Mouse (Mus musculus): ENCODE measurements at regions not wholly inside any gene's neighbourhood (a gene's known extent, or its start where the extent isn't known, plus 50 kb on each side); places are given as distances from the start of the nearest gene placed in this dataset.

DNA sequence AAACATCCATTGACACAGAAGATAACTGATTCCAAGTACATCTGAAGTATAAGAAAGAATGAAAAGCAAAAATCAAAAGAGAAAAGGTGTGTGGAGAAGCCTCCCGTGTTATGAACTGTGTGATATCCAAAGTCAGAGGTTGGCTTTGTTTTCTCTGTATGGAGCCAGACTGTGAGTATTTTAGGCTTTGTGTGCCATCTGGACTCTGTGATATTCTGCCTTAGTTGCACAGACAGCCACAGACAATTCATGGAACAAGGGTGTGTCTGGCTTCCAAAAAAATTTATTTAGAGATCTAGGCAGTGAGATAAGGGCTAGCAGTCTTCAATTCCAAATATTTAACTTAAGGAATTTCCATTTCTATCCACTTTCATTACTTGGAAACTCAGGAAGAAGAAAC is 111.5 kb upstream of the Dpp10 start:
- Histone ChIP-seq H3K9me3 (ENCODE audit: control insufficient read depth) (no peaks in the 10 kb centered on the region), H3K36me3 (ENCODE audit: control insufficient read depth, insufficient read depth) (no peaks in the 10 kb centered on the region), H3K4me2 (replicated peaks; ENCODE audit: low read depth) (no peak overlapping the region), H3K9ac (ENCODE audit: low read depth, low read length) (no peak overlapping the region), H3K27me3 (replicated peaks; ENCODE audit: control insufficient read depth, insufficient read depth, low read length) (no peaks in the 10 kb centered on the region), H3K4me3 (ENCODE audit: low read depth, low read length) (no peak overlapping the region), H3K27ac (ENCODE audit: low read depth, low read length) (no peak overlapping the region), H3K4me1 (replicated peaks; ENCODE audit: control insufficient read depth, insufficient read depth, low read length) (no peaks in the 10 kb centered on the region)
- no peak for ATAC-seq
- TF ChIP-seq CTCF (IDR thresholded peaks at IDR 0.05; ENCODE audit: low read depth) = no peak
- WGBS = 78% methylated on average over 1 of the region's 1 CpGs

DNA sequence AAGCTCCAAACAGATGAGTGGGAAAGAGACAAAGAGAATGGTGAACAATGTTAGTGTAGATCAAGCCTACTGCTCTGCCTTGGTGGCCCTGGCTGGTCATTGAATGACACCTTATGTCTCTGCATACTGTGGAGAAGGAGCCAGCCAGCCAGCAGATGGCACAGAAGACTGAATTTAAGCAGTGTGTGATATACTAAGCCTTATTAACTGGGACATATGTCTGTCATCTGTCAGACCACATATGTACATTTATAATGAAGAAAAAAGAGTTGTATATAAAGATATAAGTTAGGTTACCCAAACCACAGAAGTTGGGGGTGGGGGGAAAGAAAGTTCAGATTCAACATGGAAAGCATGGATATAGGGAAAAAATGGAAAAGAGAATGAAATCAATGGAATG is 106.7 kb upstream of the Dpp10 start:
- Histone ChIP-seq H3K27ac (ENCODE audit: low read depth, low read length) (no peak overlapping the region), H3K4me1 (replicated peaks; ENCODE audit: control insufficient read depth, insufficient read depth, low read length) (no peaks in the 10 kb centered on the region), H3K9me3 (ENCODE audit: control insufficient read depth) (no peaks in the 10 kb centered on the region), H3K27me3 (replicated peaks; ENCODE audit: control insufficient read depth, insufficient read depth, low read length) (no peaks in the 10 kb centered on the region), H3K4me3 (ENCODE audit: low read depth, low read length) (no peak overlapping the region), H3K36me3 (ENCODE audit: control insufficient read depth, insufficient read depth) (no peaks in the 10 kb centered on the region), H3K9ac (ENCODE audit: low read depth, low read length) (no peak overlapping the region), H3K4me2 (replicated peaks; ENCODE audit: low read depth) (no peak overlapping the region)
- ATAC-seq = no peak
- TF ChIP-seq CTCF (IDR thresholded peaks at IDR 0.05; ENCODE audit: low read depth) = no peak

DNA sequence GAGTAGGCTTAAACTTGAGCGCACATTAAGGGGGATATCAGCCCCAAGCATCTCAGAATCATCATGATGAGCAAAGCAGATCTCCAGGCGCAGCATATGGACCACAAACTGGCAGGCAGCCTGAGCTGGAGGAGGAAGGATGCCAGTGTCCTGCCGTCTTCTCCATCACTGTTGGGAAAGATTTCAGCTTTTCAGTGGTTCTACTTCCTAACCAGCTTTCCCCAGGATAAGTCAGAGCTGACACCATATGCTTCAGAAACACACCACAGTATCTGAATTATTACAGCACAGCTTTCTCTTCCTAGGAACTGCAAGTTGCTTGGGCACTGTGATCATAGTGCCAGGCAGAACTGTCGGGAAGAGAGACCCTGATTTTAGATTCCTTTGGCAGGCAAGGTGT is 103.2 kb upstream of the Dpp10 start:
- TF ChIP-seq CTCF (IDR thresholded peaks at IDR 0.05; ENCODE audit: low read depth) = no peak
- WGBS = 83% methylated on average over 4 of the region's 4 CpGs
- no peaks in the 10 kb centered on the region for H3K4me1 ChIP-seq (replicated peaks; ENCODE audit: control insufficient read depth, insufficient read depth, low read length)
- H3K9me3 ChIP-seq (ENCODE audit: control insufficient read depth) = no peaks in the 10 kb centered on the region
- H3K4me2 ChIP-seq (replicated peaks; ENCODE audit: low read depth) = no peak overlapping the region
- no peak overlapping the region for H3K27ac ChIP-seq (ENCODE audit: low read depth, low read length)
- H3K27me3 ChIP-seq (replicated peaks; ENCODE audit: control insufficient read depth, insufficient read depth, low read length) = no peaks in the 10 kb centered on the region
- H3K9ac ChIP-seq (ENCODE audit: low read depth, low read length) = no peak overlapping the region
- ATAC-seq = no peak
- H3K4me3 ChIP-seq (ENCODE audit: low read depth, low read length) = no peak overlapping the region
- no peaks in the 10 kb centered on the region for H3K36me3 ChIP-seq (ENCODE audit: control insufficient read depth, insufficient read depth)

DNA sequence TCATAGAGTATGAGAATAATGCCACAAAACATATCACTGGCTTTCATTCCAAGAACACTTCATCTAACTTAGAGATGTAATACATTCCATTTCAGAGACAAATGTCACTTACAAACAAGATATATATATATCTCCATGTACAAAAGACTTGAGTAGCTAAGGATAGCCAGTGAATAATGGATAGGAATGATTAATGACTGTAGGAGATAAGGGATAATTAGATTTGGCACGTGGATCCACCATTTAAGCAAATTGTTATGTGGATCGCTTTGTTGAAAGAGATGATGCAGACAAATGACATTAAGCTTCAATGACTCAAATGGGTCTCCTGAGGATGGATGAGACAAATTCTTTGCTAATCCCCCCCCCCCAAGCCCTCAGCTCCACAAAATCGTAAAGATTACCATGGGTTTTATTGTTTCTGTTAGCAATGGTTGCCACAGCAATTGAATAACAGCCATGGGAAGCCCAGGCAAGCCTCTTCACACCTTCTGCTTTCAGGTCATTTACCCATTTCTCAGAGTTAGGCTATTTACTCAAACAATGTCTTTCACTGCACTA is 59.0 kb upstream of the Dpp10 start:
- H3K27ac ChIP-seq (ENCODE audit: low read depth, low read length) = no peak overlapping the region
- H3K9ac ChIP-seq (ENCODE audit: low read depth, low read length) = no peak overlapping the region
- 56% methylated on average over 3 of the region's 3 CpGs for WGBS
- no peak for TF ChIP-seq CTCF (IDR thresholded peaks at IDR 0.05; ENCODE audit: low read depth)
- no peaks in the 10 kb centered on the region for H3K9me3 ChIP-seq (ENCODE audit: control insufficient read depth)
- H3K27me3 ChIP-seq (replicated peaks; ENCODE audit: control insufficient read depth, insufficient read depth, low read length) = no peaks in the 10 kb centered on the region
- H3K4me1 ChIP-seq (replicated peaks; ENCODE audit: control insufficient read depth, insufficient read depth, low read length) = no peaks in the 10 kb centered on the region
- no peak overlapping the region for H3K4me3 ChIP-seq (ENCODE audit: low read depth, low read length)
- no peak for ATAC-seq
- H3K36me3 ChIP-seq (ENCODE audit: control insufficient read depth, insufficient read depth) = no peaks in the 10 kb centered on the region
- H3K4me2 ChIP-seq (replicated peaks; ENCODE audit: low read depth) = no peak overlapping the region

DNA sequence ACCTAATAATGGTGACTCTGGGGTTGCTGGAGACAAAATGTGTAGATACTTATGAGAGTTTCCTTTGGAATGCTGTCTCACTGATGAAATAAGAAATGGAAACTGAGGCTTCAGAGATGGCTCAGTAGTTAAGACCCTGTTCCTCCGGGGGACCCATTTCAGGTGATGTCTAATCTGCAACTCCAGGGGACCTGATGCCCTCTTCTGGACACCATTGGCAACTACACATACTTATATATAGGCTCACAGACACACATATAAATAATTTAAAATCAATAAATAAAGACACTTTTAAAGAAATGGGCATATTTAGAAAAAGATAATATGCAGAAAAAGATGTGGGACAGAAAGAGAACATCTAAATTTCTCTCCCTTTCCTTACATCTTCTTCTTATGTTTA is 57.7 kb upstream of the Dpp10 start:
- Histone ChIP-seq H3K36me3 (ENCODE audit: control insufficient read depth, insufficient read depth) (no peaks in the 10 kb centered on the region), H3K27ac (ENCODE audit: low read depth, low read length) (no peak overlapping the region), H3K9me3 (ENCODE audit: control insufficient read depth) (no peaks in the 10 kb centered on the region), H3K9ac (ENCODE audit: low read depth, low read length) (no peak overlapping the region), H3K27me3 (replicated peaks; ENCODE audit: control insufficient read depth, insufficient read depth, low read length) (no peaks in the 10 kb centered on the region), H3K4me3 (ENCODE audit: low read depth, low read length) (no peak overlapping the region), H3K4me2 (replicated peaks; ENCODE audit: low read depth) (no peak overlapping the region), H3K4me1 (replicated peaks; ENCODE audit: control insufficient read depth, insufficient read depth, low read length) (no peaks in the 10 kb centered on the region)
- peak; percentile 33 for TF ChIP-seq CTCF (IDR thresholded peaks at IDR 0.05; ENCODE audit: low read depth)
- ATAC-seq = no peak
- 53% methylated on average over 1 of the region's 1 CpGs for WGBS

All from intestine, postnatal 0 days (tissue).